Mouse (Mus musculus): ENCODE data around the gene Map2k2. TPM values are rescaled to one million over a fixed set of nuclear protein-coding genes. Genes with fewer than 3 reads are reported as not detected.
A peak's percentile ranks its signal among the peaks of the same experiment; 100 is the strongest.
"Not testable (repeated sequence)": the region's sequence is repeated elsewhere in the genome, so short reads cannot be mapped to it uniquely, and the experiment has no call there.

Gene Map2k2
- total and polyA plus RNA-seq, 3 experiments: 67.2 to 127 (median 120) TPM

DNA sequence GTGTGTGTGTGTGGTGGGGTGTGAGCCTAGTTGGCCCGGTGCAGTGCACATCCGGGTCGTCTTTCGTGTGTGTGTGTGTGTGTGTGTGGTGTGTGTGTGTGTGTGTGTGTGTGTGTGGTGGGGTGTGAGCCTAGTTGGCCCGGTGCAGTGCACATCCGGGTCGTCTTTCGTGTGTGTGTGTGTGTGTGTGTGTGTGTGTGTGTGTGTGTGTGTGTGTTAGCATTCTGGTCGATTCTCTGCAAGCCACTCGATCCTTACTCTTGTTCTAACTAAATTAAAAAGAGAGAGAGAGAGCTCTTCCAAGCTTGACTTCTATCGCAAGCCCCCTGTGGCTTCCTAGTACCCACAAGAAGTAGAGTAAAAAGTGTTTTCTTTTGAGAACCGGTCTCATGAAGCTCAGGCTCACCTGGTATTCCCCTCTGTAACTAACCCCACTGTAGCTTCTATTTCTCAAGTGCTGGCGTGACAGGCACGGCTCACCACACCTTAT is 63.7 kb downstream of the Map2k2 start:
- peak overlapping the region; percentile 65 for H3K4me2 ChIP-seq (ENCODE audit: insufficient read depth, low read depth, poor library complexity, severe bottlenecking)
- H3K9me3 ChIP-seq (replicated peaks; ENCODE audit: low read length); dilution Hi-C loops (cut with MboI; ENCODE audit: extremely low pct_ligation_motif_present, extremely low pct_unique_long_range_greater_than_20kb, low sequenced_read_pairs); DNase-seq (ENCODE audit: extremely low read depth); H3K27me3 ChIP-seq (replicated peaks); H3K9ac ChIP-seq (ENCODE audit: insufficient read depth, low read depth): not testable (repeated sequence)
- H3K36me3 ChIP-seq (replicated peaks in 1 of 2; ENCODE audit: control insufficient read depth in 1 of 2, insufficient read depth in 1 of 2, low read length in 1 of 2): peaks cover 0 to 16% of the 10 kb centered on the region in 2 experiments
- peaks cover 16 to 35% of the 10 kb centered on the region in 2 experiments for H3K4me1 ChIP-seq (ENCODE audit: control insufficient read depth in 1 of 2, insufficient read depth in 2 of 2)
- in situ Hi-C loops (cut with MboI; ENCODE audit: low pct_ligation_motif_present, low pct_unique_long_range_greater_than_20kb, low sequenced_read_pairs): loop anchor here (10.0 kb wide), 1 partner anchor 245 kb away; no protein-coding TSS in a partner anchor
- H3K4me3 ChIP-seq (replicated peaks in 1 of 3; ENCODE audit: low read depth in 2 of 3, low read length in 2 of 3, poor library complexity in 1 of 3): peak overlapping the region; percentile 14 to 40 (median 20)
- H3K79me2 ChIP-seq (replicated peaks; ENCODE audit: control insufficient read depth, extremely low read depth, insufficient read depth, poor library complexity, severe bottlenecking): peaks cover 26% of the 10 kb centered on the region
- peak overlapping the region; percentile 88; the same call in 1 of the 2 replicates for H3K27ac ChIP-seq (ENCODE audit: insufficient read depth, low read depth)
- TF ChIP-seq ELF1 (IDR thresholded peaks at IDR 0.05; ENCODE audit: low read depth, low read length): peak; percentile 27; the same call in 1 of the 2 replicates

DNA sequence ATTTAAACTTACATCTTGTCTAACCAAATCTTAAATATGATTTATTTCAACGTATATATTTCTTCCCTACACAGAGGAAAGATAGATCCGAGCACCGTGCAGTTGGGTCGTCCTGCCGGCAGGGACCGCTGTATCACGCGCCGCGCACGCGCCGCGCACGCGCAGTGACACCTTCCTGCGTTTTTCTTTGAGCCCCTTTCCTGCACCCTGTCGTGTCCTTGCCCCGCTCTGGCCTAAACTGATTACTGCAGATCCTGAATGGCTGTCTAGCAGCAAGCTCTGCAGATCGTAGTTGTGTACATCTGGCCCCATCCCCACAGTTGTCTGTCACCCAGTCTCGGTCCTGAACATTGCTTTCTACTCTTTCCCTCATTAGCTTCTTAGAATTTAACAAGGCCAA is 67.4 kb downstream of the Map2k2 start:
- Histone ChIP-seq H3K36me3 (replicated peaks in 1 of 2; ENCODE audit: control insufficient read depth in 1 of 2, insufficient read depth in 1 of 2, low read length in 1 of 2) (peaks cover 8 to 11% of the 10 kb centered on the region in 2 experiments), H3K4me2 (ENCODE audit: insufficient read depth, low read depth, poor library complexity, severe bottlenecking) (no peak overlapping the region), H3K27ac (ENCODE audit: insufficient read depth, low read depth) (no peak overlapping the region), H3K4me3 (replicated peaks in 1 of 3; ENCODE audit: low read depth in 2 of 3, low read length in 2 of 3, poor library complexity in 1 of 3) (no peak overlapping the region), H3K9ac (ENCODE audit: insufficient read depth, low read depth) (peak overlapping the region; percentile 34), H3K27me3 (replicated peaks) (no peaks in the 10 kb centered on the region), H3K4me1 (ENCODE audit: control insufficient read depth in 1 of 2, insufficient read depth in 2 of 2) (peaks cover 5 to 23% of the 10 kb centered on the region in 2 experiments; a peak in 3 of 4 replicates), H3K9me3 (replicated peaks; ENCODE audit: low read length) (no peaks in the 10 kb centered on the region), H3K79me2 (replicated peaks; ENCODE audit: control insufficient read depth, extremely low read depth, insufficient read depth, poor library complexity, severe bottlenecking) (peaks cover 16% of the 10 kb centered on the region)
- no peak for DNase-seq (ENCODE audit: extremely low read depth)
- TF ChIP-seq GABPA (IDR thresholded peaks at IDR 0.05; ENCODE audit: insufficient replicate concordance, low read depth, low read length): no peak
- no peak for TF ChIP-seq JUN (IDR thresholded peaks at IDR 0.05; ENCODE audit: insufficient read depth, low read depth, low read length)
- TF ChIP-seq MAFK (IDR thresholded peaks at IDR 0.05; ENCODE audit: insufficient replicate concordance, low read length): no peak
- no peak for TF ChIP-seq SMC3 (IDR thresholded peaks at IDR 0.05; ENCODE audit: low read depth, low read length)
- TF ChIP-seq ZKSCAN1 (IDR thresholded peaks at IDR 0.05; ENCODE audit: borderline replicate concordance, low read depth, low read length): no peak
- 0 out of 2 replicates have a peak, but pooled peaks have one; percentile 16 for TF ChIP-seq NELFE (IDR thresholded peaks at IDR 0.05; ENCODE audit: low read depth, low read length)
- TF ChIP-seq NRF1 (IDR thresholded peaks at IDR 0.05; ENCODE audit: low read depth, low read length): peak; percentile 87
- no peak for TF ChIP-seq HCFC1 (IDR thresholded peaks at IDR 0.05; ENCODE audit: low read depth, low read length)
- TF ChIP-seq CTCF (conservative IDR thresholded peaks at IDR 0.05 in 1 of 2, IDR thresholded peaks at IDR 0.05 in 1 of 2; ENCODE audit: low read depth in 2 of 2, low read length in 2 of 2): peak in 1 of 2 experiments; percentile 45; a peak in 2 of 4 replicates
- TF ChIP-seq POLR2A (IDR thresholded peaks at IDR 0.05; ENCODE audit: low read depth, low read length): peak; percentile 30; the same call in 1 of the 2 replicates
- no peak for TF ChIP-seq MYC (IDR thresholded peaks at IDR 0.05; ENCODE audit: low read depth, low read length)
- TF ChIP-seq POLR2AphosphoS2 (IDR thresholded peaks at IDR 0.05; ENCODE audit: low read depth, low read length): no peak
- TF ChIP-seq BHLHE40 (IDR thresholded peaks at IDR 0.05; ENCODE audit: low read depth, low read length): peak; percentile 78
- dilution Hi-C loops (cut with MboI; ENCODE audit: extremely low pct_ligation_motif_present, extremely low pct_unique_long_range_greater_than_20kb, low sequenced_read_pairs): no loop called here
- in situ Hi-C loops (cut with MboI; ENCODE audit: low pct_ligation_motif_present, low pct_unique_long_range_greater_than_20kb, low sequenced_read_pairs): loop anchor here (5.0 to 10.0 kb wide), 2 partner anchors 98 to 176 kb away; partner anchors contain the start of gene Thop1

Measured in CH12.LX (cell line).